Mouse (Mus musculus) embryonic facial prominence, embryonic 11.5 days (tissue): ENCODE data around the gene Sae1. TPM values are rescaled to one million over a fixed set of nuclear protein-coding genes. Genes with fewer than 3 reads are reported as not detected.
A peak's percentile ranks its signal among the peaks of the same experiment; 100 is the strongest.

Experiments
- ATAC-seq: fragments of 200-750 bp; cut with Nextera tagmentation; replicated peaks from 2 replicates; pipeline ENCODE4 v1.8.0; 2017; ENCODE audit warnings: low read depth; ENCODE audit not compliant: insufficient number of reproducible peaks, low FRiP score, low TSS enrichment
- DNase-seq: peaks from one replicate; pipeline ENCODE4 v3.0.0-alpha.2; 2015; ENCODE audit warnings: low spot score
- H3K27ac ChIP-seq: fragments of 300-500 bp; sonication (generic); replicated peaks from 2 replicates; pipeline ENCODE4 v1.5.1; 2014; ENCODE audit warnings: mild to moderate bottlenecking, low read depth, low read length, control low read depth
- H3K27me3 ChIP-seq: fragments of 300-500 bp; sonication (generic); 2 replicates; pipeline ENCODE4 v1.6.1; 2014; ENCODE audit warnings: mild to moderate bottlenecking, low read length, moderate library complexity, mixed read lengths; ENCODE audit not compliant: control insufficient read depth, insufficient read depth
- H3K36me3 ChIP-seq: fragments of 300-500 bp; sonication (generic); replicated peaks from 2 replicates; pipeline ENCODE4 v1.6.1; 2014; ENCODE audit warnings: low read depth, mild to moderate bottlenecking, low read length, moderate library complexity, mixed read lengths; ENCODE audit not compliant: control insufficient read depth, insufficient read depth
- H3K4me1 ChIP-seq: fragments of 300-500 bp; sonication (generic); 2 replicates; pipeline ENCODE4 v1.6.1; 2014; ENCODE audit warnings: low read length, mixed read lengths; ENCODE audit not compliant: control insufficient read depth, insufficient read depth
- H3K4me2 ChIP-seq: fragments of 300-500 bp; sonication (generic); 2 replicates; pipeline ENCODE4 v1.6.1; 2014; ENCODE audit warnings: low read depth, mild to moderate bottlenecking, control low read depth, low read length, moderate library complexity
- H3K4me3 ChIP-seq: fragments of 300-500 bp; sonication (generic); 2 replicates; pipeline ENCODE4 v1.5.1; 2014; ENCODE audit warnings: low read depth, low read length, control low read depth
- H3K9ac ChIP-seq: fragments of 300-500 bp; sonication (generic); replicated peaks from 2 replicates; pipeline ENCODE4 v1.6.1; 2014; ENCODE audit warnings: mild to moderate bottlenecking, control low read depth, low read length
- H3K9me3 ChIP-seq: fragments of 300-500 bp; sonication (generic); replicated peaks from 2 replicates; pipeline ENCODE4 v1.6.1; 2016; ENCODE audit warnings: mild to moderate bottlenecking, low read length, inconsistent platforms, mixed read lengths; ENCODE audit not compliant: control insufficient read depth
- WGBS: fragments of 180-500 bp; shearing (Covaris S2); extraction: QIAGEN DNeasy Blood & Tissue Kit; methylation state at CpG from one replicate; pipeline ENCODE4 v1.1.7; 2014; 5-methylcytosine and 5-hydroxymethylcytosine counted together
- polyA plus RNA-seq: library from polyadenylated mRNA; unstranded; fragments of >200 nt; fragmentation: Nextera tagmentation; extraction: Ambion mirVana; gene quantifications from 2 replicates; pipeline ENCODE4 v1.2.1, GENCODE M21; 2014

The Sae1 gene
- polyA plus RNA-seq, 1 experiment from 2014 or later: 434 TPM

- peak within 1 kb of the TSS; percentile 92 for H3K4me3 ChIP-seq
- peak; percentile 19 for ATAC-seq
- no peaks in the 10 kb centered on the region for H3K27me3 ChIP-seq
- H3K9me3 ChIP-seq: no peaks in the 10 kb centered on the region
- under 1% methylated on average over 63 of the region's 85 CpGs for WGBS
- peak within 1 kb of the TSS; percentile 90 for H3K4me2 ChIP-seq
- H3K9ac ChIP-seq: peak within 1 kb of the TSS; percentile 100
- H3K27ac ChIP-seq: peak within 1 kb of the TSS; percentile 100
- peak; percentile 93 for DNase-seq
- peaks cover 6% of the 10 kb centered on the region for H3K4me1 ChIP-seq
- no peaks in the 10 kb centered on the region for H3K36me3 ChIP-seq
Observed at GRCm38 (mm10) chr7:16400689-16401611, 13.3 kb upstream of the Sae1 start, which contains the start of gene Zc3h4. Gene Zc3h4 (plus strand): TSS chr7:16400910.

DNA sequence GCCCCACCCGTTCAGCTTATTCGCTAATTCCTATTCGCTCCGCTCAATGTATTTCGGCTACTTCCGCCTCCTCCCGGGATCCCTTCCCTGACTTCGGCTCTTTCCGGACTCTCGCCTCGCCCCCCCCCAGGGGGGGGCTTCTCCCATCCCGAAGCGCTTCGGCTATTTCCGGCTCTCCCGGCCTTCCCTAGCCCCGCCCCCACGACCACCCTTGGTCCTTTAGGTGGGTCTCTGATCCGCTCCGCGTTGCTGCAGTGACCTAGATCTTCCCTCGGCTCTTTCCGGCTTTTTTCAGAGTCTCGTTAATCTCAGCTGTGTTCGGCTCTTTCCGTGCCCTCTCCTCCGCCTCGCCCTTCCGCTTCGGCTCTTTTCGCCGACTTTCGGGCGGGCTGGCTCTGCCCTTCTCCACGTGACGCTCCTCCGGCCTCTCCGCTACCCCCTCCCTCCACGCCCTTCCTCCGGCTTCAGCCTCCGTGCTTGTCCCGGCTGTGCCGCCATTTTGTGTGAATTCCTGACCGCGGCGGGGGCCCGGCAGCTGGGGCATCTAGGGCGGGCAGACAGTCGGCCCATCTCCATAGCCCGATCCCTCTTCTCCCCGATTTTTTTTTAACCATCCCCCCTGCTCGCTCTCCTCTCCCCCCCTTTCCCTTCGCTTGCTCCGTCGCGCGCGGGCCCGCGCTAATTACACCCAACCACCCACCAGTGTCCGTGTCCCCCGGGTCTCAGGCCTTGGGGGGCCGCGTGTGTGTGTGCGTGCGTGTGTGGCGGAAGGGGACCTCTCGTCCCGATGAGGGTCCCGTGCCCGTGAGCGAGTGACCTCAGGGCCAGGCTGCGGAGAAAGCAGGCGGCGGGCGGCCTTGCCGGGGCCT is 12.4 kb upstream of the Sae1 start:
- Histone ChIP-seq H3K4me2 (peak overlapping the region; percentile 90), H3K9me3 (no peaks in the 10 kb centered on the region), H3K9ac (peak overlapping the region; percentile 100), H3K4me3 (peak overlapping the region; percentile 92), H3K4me1 (peaks cover 1% of the 10 kb centered on the region; the same call in 1 of the 2 replicates), H3K27ac (peak overlapping the region; percentile 100), H3K36me3 (no peaks in the 10 kb centered on the region), H3K27me3 (no peaks in the 10 kb centered on the region)
- DNase-seq: peak; percentile 100
- WGBS: under 1% methylated on average over 77 of the region's 77 CpGs
- peak; percentile 92 for ATAC-seq

DNA sequence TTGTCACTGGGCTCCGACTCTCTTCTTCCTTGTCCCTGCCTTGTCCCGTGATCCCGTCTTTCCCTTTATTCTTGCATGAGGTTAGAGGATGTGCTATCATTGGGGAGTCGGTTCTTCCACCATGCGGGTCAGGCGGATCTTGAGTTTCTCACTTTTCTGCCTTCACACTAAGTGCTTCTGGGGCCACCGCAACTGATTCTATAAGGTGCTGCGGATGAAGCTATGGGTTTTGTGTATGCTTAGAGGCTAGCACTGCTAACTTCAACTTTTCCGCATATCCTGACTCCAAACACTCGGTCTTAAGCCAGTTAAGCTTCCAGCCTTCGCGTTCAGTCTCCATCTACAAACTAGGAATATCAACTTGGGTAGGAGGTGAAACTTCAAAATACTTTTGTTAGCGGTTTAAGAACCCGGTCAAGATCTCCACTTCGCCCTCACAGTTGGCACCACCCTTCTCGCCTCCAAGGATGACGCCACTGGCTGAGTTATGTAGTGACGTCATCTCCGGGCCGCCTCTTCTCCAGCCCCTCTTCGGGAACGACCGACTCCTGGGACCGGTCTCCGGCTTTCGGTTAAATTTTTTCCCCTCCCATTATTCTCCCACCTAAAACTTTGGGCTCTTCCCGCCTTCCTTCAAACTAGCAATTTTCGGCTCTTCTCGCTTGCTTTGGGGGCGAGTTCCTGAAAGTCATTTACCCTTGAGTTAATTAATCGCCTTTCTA is 11.7 kb upstream of the Sae1 start:
- 1% methylated on average over 31 of the region's 31 CpGs for WGBS
- DNase-seq (peak; percentile 95), ATAC-seq (peak; percentile 66)
- peak overlapping the region; percentile 68 for H3K9ac ChIP-seq
- no peaks in the 10 kb centered on the region for H3K4me1 ChIP-seq
- no peaks in the 10 kb centered on the region for H3K36me3 ChIP-seq
- peak overlapping the region; percentile 69 for H3K4me2 ChIP-seq
- H3K9me3 ChIP-seq: no peaks in the 10 kb centered on the region
- no peaks in the 10 kb centered on the region for H3K27me3 ChIP-seq
- H3K4me3 ChIP-seq: peak overlapping the region; percentile 92
- peak overlapping the region; percentile 100 for H3K27ac ChIP-seq

DNA sequence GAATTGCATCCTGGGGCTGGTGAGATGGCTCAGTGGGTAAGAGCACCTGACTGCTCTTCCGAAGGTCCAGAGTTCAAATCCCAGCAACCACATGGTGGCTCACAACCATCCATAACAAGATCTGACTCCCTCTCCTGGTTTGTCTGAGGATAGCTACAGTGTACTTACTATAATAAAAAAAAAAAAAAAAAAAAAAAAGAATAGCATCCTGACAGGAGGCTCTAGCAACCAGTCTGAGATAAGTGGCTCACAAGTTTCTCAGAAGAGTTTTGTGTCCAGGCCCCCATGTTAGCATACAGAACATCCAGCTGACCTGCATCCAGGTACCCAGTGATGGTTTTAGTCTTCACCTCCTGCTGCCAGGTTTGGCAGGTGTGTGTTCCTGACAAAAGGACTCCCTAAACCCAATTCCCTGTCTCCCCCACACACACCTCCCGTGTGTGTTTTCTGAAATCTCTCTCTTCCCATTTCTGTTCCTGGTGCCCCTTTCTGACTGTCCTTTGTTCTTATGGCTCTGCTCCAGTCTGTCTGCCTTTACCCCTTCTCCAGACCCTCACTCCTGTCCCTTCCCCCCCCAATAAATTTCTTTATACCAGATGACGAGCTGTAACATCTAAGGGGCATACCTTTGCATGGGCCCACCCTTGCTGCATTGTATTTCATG is 10.9 kb upstream of the Sae1 start:
- H3K4me1 ChIP-seq: no peaks in the 10 kb centered on the region
- no peaks in the 10 kb centered on the region for H3K36me3 ChIP-seq
- no peaks in the 10 kb centered on the region for H3K27me3 ChIP-seq
- no peak for ATAC-seq
- 49% methylated on average over 3 of the region's 3 CpGs for WGBS
- peak overlapping the region; percentile 68 for H3K9ac ChIP-seq
- H3K9me3 ChIP-seq: no peaks in the 10 kb centered on the region
- H3K4me2 ChIP-seq: peak overlapping the region; percentile 69
- DNase-seq: no peak
- peak overlapping the region; percentile 92 for H3K4me3 ChIP-seq
- H3K27ac ChIP-seq: peak overlapping the region; percentile 100

- Histone ChIP-seq H3K4me2 (no peak overlapping the region), H3K36me3 (no peaks in the 10 kb centered on the region), H3K4me1 (no peaks in the 10 kb centered on the region), H3K9ac (no peak overlapping the region), H3K27me3 (no peaks in the 10 kb centered on the region), H3K9me3 (no peaks in the 10 kb centered on the region), H3K27ac (no peak overlapping the region), H3K4me3 (no peak overlapping the region)
- ATAC-seq (no peak), DNase-seq (no peak)
- 72% methylated on average over 4 of the region's 4 CpGs for WGBS
Observed at GRCm38 (mm10) chr7:16397465-16397864, 9.9 kb upstream of the Sae1 start.

GRCm38 (mm10) chr7:16395944-16396343 is 8.3 kb upstream of the Sae1 start:
- 2% methylated on average over 2 of the region's 2 CpGs for WGBS
- no peak for ATAC-seq

GRCm38 (mm10) chr7:16392923-16393322 is 5.3 kb upstream of the Sae1 start:
- no peak overlapping the region for H3K4me2 ChIP-seq

More at GRCm38 (mm10) chr7:16395944-16396343, 8.3 kb upstream of the Sae1 start:
- Histone ChIP-seq H3K4me1 (no peaks in the 10 kb centered on the region), H3K9ac (no peak overlapping the region), H3K9me3 (no peaks in the 10 kb centered on the region), H3K27me3 (no peaks in the 10 kb centered on the region), H3K36me3 (no peaks in the 10 kb centered on the region), H3K27ac (no peak overlapping the region), H3K4me3 (no peak overlapping the region), H3K4me2 (no peak overlapping the region)
- peak; percentile 81 for DNase-seq

More at GRCm38 (mm10) chr7:16392923-16393322, 5.3 kb upstream of the Sae1 start:
- Histone ChIP-seq H3K9ac (no peak overlapping the region), H3K4me3 (no peak overlapping the region), H3K27me3 (no peaks in the 10 kb centered on the region), H3K4me1 (no peaks in the 10 kb centered on the region), H3K27ac (no peak overlapping the region), H3K36me3 (no peaks in the 10 kb centered on the region), H3K9me3 (no peaks in the 10 kb centered on the region)
- ATAC-seq (no peak), DNase-seq (no peak)
- WGBS: 47% methylated on average over 4 of the region's 4 CpGs
